8 mouse cellular contexts compared by ENCODE assay signal in the genomic region with DNA sequence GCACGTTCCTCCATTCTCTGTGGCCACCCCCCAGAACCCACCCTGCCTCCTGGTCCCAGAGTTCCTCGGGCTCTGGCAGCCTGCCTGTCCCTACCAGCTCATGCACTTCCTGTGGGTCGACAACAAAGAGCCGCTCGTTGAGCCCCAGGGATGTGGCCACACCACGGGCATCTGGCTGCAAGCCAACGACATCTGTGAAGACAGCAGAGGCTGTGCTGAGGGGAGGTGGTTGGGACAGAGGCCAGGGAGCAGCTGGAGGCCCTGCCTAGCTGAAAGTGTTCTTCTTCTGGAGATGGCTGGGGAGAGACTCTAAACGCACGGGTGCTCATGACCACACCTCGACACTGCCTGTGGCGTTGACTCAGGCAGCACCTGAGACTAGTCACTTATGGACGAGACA. TPM values are rescaled to one million over a fixed set of nuclear protein-coding genes. Genes with fewer than 3 reads are reported as not detected.
DNase-seq lines count a peak whose midpoint lies in the region; ATAC-seq and TF ChIP-seq lines count a peak whose summit lies in the region.

No protein-coding gene starts in this region.

- TF ChIP-seq RAD21 in CH12.LX (IDR thresholded peaks at IDR 0.05; ENCODE audit: low read depth, low read length) = no peak

- no peaks in the 10 kb centered on the region for H3K79me2 ChIP-seq in CH12.LX (replicated peaks; ENCODE audit: control insufficient read depth, extremely low read depth, insufficient read depth, poor library complexity, severe bottlenecking)

- ATAC-seq in forebrain, postnatal 0 days = peak; percentile 93
- ATAC-seq in hindbrain, embryonic 13.5 days (ENCODE audit: low FRiP score) = peak; percentile 88
- ATAC-seq in megakaryocyte progenitor cell, adult 5-6 weeks (replicated peaks; ENCODE audit: poor library complexity) = peak; percentile 71
- ATAC-seq in erythroid progenitor cell, adult 5-6 weeks (replicated peaks; ENCODE audit: low FRiP score, poor library complexity, severe bottlenecking) = no peak

- H3K4me1 ChIP-seq in CH12.LX (ENCODE audit: control insufficient read depth in 1 of 2, insufficient read depth in 2 of 2) = peaks cover 32 to 55% of the 10 kb centered on the region in 2 experiments
- H3K4me1 ChIP-seq in forebrain, postnatal 0 days (ENCODE audit: insufficient read depth) = no peaks in the 10 kb centered on the region
- H3K4me1 ChIP-seq in hindbrain, embryonic 13.5 days (replicated peaks) = peaks cover 41% of the 10 kb centered on the region

- TF ChIP-seq EP300 in CH12.LX (IDR thresholded peaks at IDR 0.05; ENCODE audit: low read length) = no peak

- TF ChIP-seq POLR2A in CH12.LX (IDR thresholded peaks at IDR 0.05; ENCODE audit: low read depth, low read length) = no peak

- no peak overlapping the region for H3K4me3 ChIP-seq in CH12.LX (replicated peaks in 1 of 3; ENCODE audit: low read depth in 2 of 3, low read length in 2 of 3, poor library complexity in 1 of 3)
- no peak overlapping the region for H3K4me3 ChIP-seq in forebrain, postnatal 0 days (ENCODE audit: low read depth, low read length)
- H3K4me3 ChIP-seq in hindbrain, embryonic 13.5 days = no peak overlapping the region

- H3K9me3 ChIP-seq in CH12.LX (replicated peaks; ENCODE audit: low read length) = no peaks in the 10 kb centered on the region
- no peaks in the 10 kb centered on the region for H3K9me3 ChIP-seq in forebrain, postnatal 0 days (ENCODE audit: low read length)
- no peaks in the 10 kb centered on the region for H3K9me3 ChIP-seq in hindbrain, embryonic 13.5 days

- no peak overlapping the region for H3K9ac ChIP-seq in CH12.LX (ENCODE audit: insufficient read depth, low read depth)
- no peak overlapping the region for H3K9ac ChIP-seq in forebrain, postnatal 0 days
- H3K9ac ChIP-seq in hindbrain, embryonic 13.5 days = no peak overlapping the region

- peak; percentile 64 for DNase-seq in CH12.LX (ENCODE audit: extremely low read depth)
- peak; percentile 95 for DNase-seq in brain, adult 2 months (ENCODE audit: low read depth, low spot score)
- peak; percentile 78 for DNase-seq in forebrain, postnatal 0 days
- peak; percentile 47 to 73 for DNase-seq in layer of hippocampus, postnatal 25 days (ENCODE audit: extremely low spot score in 1 of 2, low spot score in 1 of 2)
- DNase-seq in right cerebral cortex, postnatal 14 days = peak; percentile 90

- H3K27me3 ChIP-seq in CH12.LX (replicated peaks) = no peaks in the 10 kb centered on the region
- no peaks in the 10 kb centered on the region for H3K27me3 ChIP-seq in forebrain, postnatal 0 days (ENCODE audit: insufficient read depth, low read length)
- 0 out of 2 replicates have a peak, but pooled peaks cover 4% of the 10 kb centered on the region for H3K27me3 ChIP-seq in hindbrain, embryonic 13.5 days

- H3K36me3 ChIP-seq in CH12.LX (replicated peaks in 1 of 2; ENCODE audit: control insufficient read depth in 1 of 2, insufficient read depth in 1 of 2, low read length in 1 of 2) = peaks cover 3 to 27% of the 10 kb centered on the region in 2 experiments
- peaks cover 10% of the 10 kb centered on the region; the same call in 1 of the 2 replicates for H3K36me3 ChIP-seq in forebrain, postnatal 0 days (ENCODE audit: insufficient read depth)
- H3K36me3 ChIP-seq in hindbrain, embryonic 13.5 days = no peaks in the 10 kb centered on the region

- in situ Hi-C loops in CH12.LX (cut with MboI; ENCODE audit: low pct_ligation_motif_present, low pct_unique_long_range_greater_than_20kb, low sequenced_read_pairs) = loop anchor here (5.0 kb wide), 1 partner anchor 33 kb away; no protein-coding TSS in a partner anchor

- H3K27ac ChIP-seq in CH12.LX (ENCODE audit: insufficient read depth, low read depth) = 0 out of 2 replicates have a peak overlapping the region, but pooled peaks have one; percentile 14
- no peak overlapping the region for H3K27ac ChIP-seq in forebrain, postnatal 0 days (ENCODE audit: low read depth, low read length)
- peak overlapping the region; percentile 75 for H3K27ac ChIP-seq in hindbrain, embryonic 13.5 days

- TF ChIP-seq CTCF in CH12.LX (conservative IDR thresholded peaks at IDR 0.05 in 1 of 2, IDR thresholded peaks at IDR 0.05 in 1 of 2; ENCODE audit: low read depth in 2 of 2, low read length in 2 of 2) = no peak
- no peak for TF ChIP-seq CTCF in forebrain, postnatal 0 days (IDR thresholded peaks at IDR 0.05; ENCODE audit: low read depth)

- WGBS in forebrain, postnatal 0 days = 18% methylated on average over 12 of the region's 12 CpGs
- WGBS in hindbrain, embryonic 13.5 days = 32% methylated on average over 12 of the region's 12 CpGs

- H3K4me2 ChIP-seq in CH12.LX (ENCODE audit: insufficient read depth, low read depth, poor library complexity, severe bottlenecking) = peak overlapping the region; percentile 8; the same call in 1 of the 2 replicates
- no peak overlapping the region for H3K4me2 ChIP-seq in forebrain, postnatal 0 days (ENCODE audit: low read depth)
- 0 out of 2 replicates have a peak overlapping the region, but pooled peaks have one; percentile 10 for H3K4me2 ChIP-seq in hindbrain, embryonic 13.5 days

- dilution Hi-C loops in CH12.LX (cut with MboI; ENCODE audit: extremely low pct_ligation_motif_present, extremely low pct_unique_long_range_greater_than_20kb, low sequenced_read_pairs) = no loop called here

TF ChIP-seq in CH12.LX, 34 proteins besides CTCF, POLR2A, EP300 and RAD21 (continues in another document):
- TF ChIP-seq MAFK (IDR thresholded peaks at IDR 0.05; ENCODE audit: insufficient replicate concordance, low read length) = no peak
- no peak for TF ChIP-seq NELFE (IDR thresholded peaks at IDR 0.05; ENCODE audit: low read depth, low read length)
- no peak for TF ChIP-seq HCFC1 (IDR thresholded peaks at IDR 0.05; ENCODE audit: low read depth, low read length)
- 0 out of 2 replicates have a peak, but pooled peaks have one; percentile 4 for TF ChIP-seq SMC3 (IDR thresholded peaks at IDR 0.05; ENCODE audit: low read depth, low read length)
- peak; percentile 61; the same call in 1 of the 2 replicates for TF ChIP-seq TCF12 (IDR thresholded peaks at IDR 0.05; ENCODE audit: low read depth, low read length)
- TF ChIP-seq ETS1 (conservative IDR thresholded peaks at IDR 0.05; ENCODE audit: low read depth, low read length) = peak; percentile 82
- TF ChIP-seq UBTF (IDR thresholded peaks at IDR 0.05; ENCODE audit: low read depth, low read length) = no peak

RNA-seq across cellular contexts. Expression of a gene that starts 17.1 kb away (rescaled TPM):
- total RNA-seq in CH12.LX (2012; rRNA removed) = 2.8 and 3.4 TPM in 2 replicates
- total RNA-seq in CH12.LX (2014; rRNA removed) = 2.2 and 3.2 TPM in 2 replicates
- 1.7 and 2.5 TPM in 2 replicates for polyA plus RNA-seq in CH12.LX (2012; ENCODE audit: insufficient read length, low read depth)
- 16.6 and 22.0 TPM in 2 replicates for total RNA-seq in forebrain, postnatal 0 days (2014; rRNA removed)
- polyA plus RNA-seq in forebrain, postnatal 0 days (2015; fragmentation: Nextera tagmentation; extraction: Ambion mirVana) = 6.5 and 8.7 TPM in 2 replicates
- 10.4 and 10.8 TPM in 2 replicates for polyA plus RNA-seq in hindbrain, embryonic 13.5 days (2015; fragmentation: Nextera tagmentation; extraction: Ambion mirVana)
- 10 to 100 TPM; 36.3 to 40.3 TPM for total RNA-seq in layer of hippocampus, postnatal 25 days (2021)
- total RNA-seq in megakaryocyte progenitor cell, adult 5-6 weeks (2015) = 4.0 and 4.5 TPM in 2 replicates
- total RNA-seq in megakaryocyte progenitor cell, adult 5-6 weeks (2017) = 11.7 and 12.0 TPM in 2 replicates
- not detected in 2 replicates for total RNA-seq in erythroid progenitor cell, adult 5-6 weeks (2015; ENCODE audit: low replicate concordance)
- 3.9 TPM in 1 of 2 replicates, not detected in the other for total RNA-seq in erythroid progenitor cell, adult 5-6 weeks (2017; ENCODE audit: low replicate concordance)

RNA-seq across cellular contexts. Expression of a gene that starts 19.6 kb away (rescaled TPM):
- total RNA-seq in CH12.LX (2012; rRNA removed) = 38.9 and 49.5 TPM in 2 replicates
- 60.5 and 66.9 TPM in 2 replicates for total RNA-seq in CH12.LX (2014; rRNA removed)
- 64.0 and 69.8 TPM in 2 replicates for polyA plus RNA-seq in CH12.LX (2012; ENCODE audit: insufficient read length, low read depth)
- 0.14 and 0.15 TPM in 2 replicates for total RNA-seq in forebrain, postnatal 0 days (2014; rRNA removed)
- 0.18 and 0.34 TPM in 2 replicates for polyA plus RNA-seq in forebrain, postnatal 0 days (2015; fragmentation: Nextera tagmentation; extraction: Ambion mirVana)
- 0.21 and 0.29 TPM in 2 replicates for polyA plus RNA-seq in hindbrain, embryonic 13.5 days (2015; fragmentation: Nextera tagmentation; extraction: Ambion mirVana)
- total RNA-seq in layer of hippocampus, postnatal 25 days (2021) = under 1 TPM; 0.59 to 0.71 TPM
- total RNA-seq in megakaryocyte progenitor cell, adult 5-6 weeks (2015) = 0.46 and 0.86 TPM in 2 replicates
- 1.7 and 2.3 TPM in 2 replicates for total RNA-seq in megakaryocyte progenitor cell, adult 5-6 weeks (2017)
- total RNA-seq in erythroid progenitor cell, adult 5-6 weeks (2015; ENCODE audit: low replicate concordance) = 3.8 TPM in 1 of 2 replicates, not detected in the other
- not detected in 2 replicates for total RNA-seq in erythroid progenitor cell, adult 5-6 weeks (2017; ENCODE audit: low replicate concordance)

RNA-seq across cellular contexts. Expression of a gene that starts 27.6 kb away (rescaled TPM):
- total RNA-seq in CH12.LX (2012; rRNA removed) = 35.0 and 39.4 TPM in 2 replicates
- 23.2 and 25.4 TPM in 2 replicates for total RNA-seq in CH12.LX (2014; rRNA removed)
- 50.6 and 56.0 TPM in 2 replicates for polyA plus RNA-seq in CH12.LX (2012; ENCODE audit: insufficient read length, low read depth)
- 40.2 and 56.4 TPM in 2 replicates for total RNA-seq in forebrain, postnatal 0 days (2014; rRNA removed)
- 123 and 135 TPM in 2 replicates for polyA plus RNA-seq in forebrain, postnatal 0 days (2015; fragmentation: Nextera tagmentation; extraction: Ambion mirVana)
- 59.8 and 62.9 TPM in 2 replicates for polyA plus RNA-seq in hindbrain, embryonic 13.5 days (2015; fragmentation: Nextera tagmentation; extraction: Ambion mirVana)
- total RNA-seq in layer of hippocampus, postnatal 25 days (2021) = 100 to 1,000 TPM; 151 to 169 TPM
- total RNA-seq in megakaryocyte progenitor cell, adult 5-6 weeks (2015) = 83.0 and 94.4 TPM in 2 replicates
- 62.7 and 70.0 TPM in 2 replicates for total RNA-seq in megakaryocyte progenitor cell, adult 5-6 weeks (2017)
- total RNA-seq in erythroid progenitor cell, adult 5-6 weeks (2015; ENCODE audit: low replicate concordance) = 122 and 124 TPM in 2 replicates
- total RNA-seq in erythroid progenitor cell, adult 5-6 weeks (2017; ENCODE audit: low replicate concordance) = 74.2 and 96.2 TPM in 2 replicates

RNA-seq across cellular contexts. Expression of a gene that starts 45.1 kb away (rescaled TPM):
- total RNA-seq in CH12.LX (2012; rRNA removed) (43.1 and 51.8 TPM in 2 replicates), CH12.LX (2014; rRNA removed) (73.7 and 88.8 TPM in 2 replicates)
- 69.1 and 83.7 TPM in 2 replicates for polyA plus RNA-seq in CH12.LX (2012; ENCODE audit: insufficient read length, low read depth)
- 39.6 and 45.5 TPM in 2 replicates for total RNA-seq in forebrain, postnatal 0 days (2014; rRNA removed)
- 45.6 and 47.7 TPM in 2 replicates for polyA plus RNA-seq in forebrain, postnatal 0 days (2015; fragmentation: Nextera tagmentation; extraction: Ambion mirVana)
- 35.6 TPM in 2 replicates for polyA plus RNA-seq in hindbrain, embryonic 13.5 days (2015; fragmentation: Nextera tagmentation; extraction: Ambion mirVana)
- 10 to 100 TPM; 23.7 to 24.9 TPM for total RNA-seq in layer of hippocampus, postnatal 25 days (2021)
- total RNA-seq in megakaryocyte progenitor cell, adult 5-6 weeks (2015) = 20.7 and 21.9 TPM in 2 replicates
- total RNA-seq in megakaryocyte progenitor cell, adult 5-6 weeks (2017) = 36.0 and 46.6 TPM in 2 replicates
- total RNA-seq in erythroid progenitor cell, adult 5-6 weeks (2015; ENCODE audit: low replicate concordance) = 4.2 and 5.0 TPM in 2 replicates
- 6.4 and 6.6 TPM in 2 replicates for total RNA-seq in erythroid progenitor cell, adult 5-6 weeks (2017; ENCODE audit: low replicate concordance)

Comparison
In these comparisons a context has a peak if more than half of its experiments do, and no peak if none do; other contexts are left out.
1. RNA of a gene that starts 19.6 kb away (total RNA-seq): 38.9 to 66.9 TPM in CH12.LX; 3.8 TPM in erythroid progenitor cell, adult 5-6 weeks, 0.46 to 2.3 TPM in megakaryocyte progenitor cell, adult 5-6 weeks, 0.59 to 0.71 TPM in layer of hippocampus, postnatal 25 days and 0.14 to 0.15 TPM in forebrain, postnatal 0 days; every median in the first group is over 4 times any median in the second.
2. Peak in every context shown above with its lines, with median percentiles within 50 percentile points of each other: DNase-seq.